Mouse (Mus musculus): ENCODE data around the gene Rbks.

- TF ChIP-seq SRF (IDR thresholded peaks at IDR 0.05; ENCODE audit: control insufficient read depth, insufficient read length, low read depth) (no peak), TCF12 (IDR thresholded peaks at IDR 0.05; ENCODE audit: insufficient read depth, poor library complexity, severe bottlenecking) (no peak), MAX (IDR thresholded peaks at IDR 0.05; ENCODE audit: low read depth) (no peak), POLR2A (IDR thresholded peaks at IDR 0.05; ENCODE audit: insufficient read length, low read depth) (no peak), POLR2AphosphoS2 (IDR thresholded peaks at IDR 0.05; ENCODE audit: insufficient read length, low read depth) (no peak), MYOG (IDR thresholded peaks at IDR 0.05; ENCODE audit: control insufficient read depth in 1 of 3, insufficient read depth in 1 of 3, insufficient read length in 2 of 3, low read depth in 2 of 3) (no peak), REST (IDR thresholded peaks at IDR 0.05; ENCODE audit: insufficient read depth, insufficient read length) (no peak), USF1 (IDR thresholded peaks at IDR 0.05; ENCODE audit: low read depth) (no peak), E2F4 (IDR thresholded peaks at IDR 0.05; ENCODE audit: insufficient read depth) (no peak)
These were observed 100.7 kb downstream of the Rbks start, which contains the start of gene Mrpl33 for GRCm38 (mm10) chr5:31596481-31597429.

All from myocyte (in vitro differentiated cells).